Comparison of ENCODE assay signal across 13 mouse cellular contexts in the genomic region with DNA sequence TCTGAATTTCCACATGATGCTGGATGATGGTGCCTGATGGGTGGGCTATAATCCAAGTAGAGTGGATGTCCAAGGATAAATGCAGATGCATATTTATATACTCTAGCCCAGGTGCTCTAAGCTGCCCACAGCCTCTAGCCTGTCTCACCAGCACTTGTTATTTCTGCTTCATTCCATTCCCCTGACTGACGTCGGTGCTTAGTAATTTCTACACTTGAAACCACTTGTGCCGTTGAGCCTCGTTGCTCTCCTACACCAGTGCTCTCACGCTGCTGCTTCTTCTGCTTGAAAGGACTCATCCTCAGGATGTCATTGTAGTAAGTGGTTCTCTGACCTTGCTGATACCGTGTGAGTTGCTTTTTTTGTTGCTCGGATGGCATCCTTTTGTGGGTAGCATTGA.
DNase-seq lines count a peak whose midpoint lies in the region.
"Had no signal": no experiment of that assay in that cellular context is flagged by ENCODE, and none has a peak within 500 bp of the region (broad histone marks: within the 10 kb centered on the region; RNA-seq: fewer than 3 reads in every experiment).

No protein-coding gene starts in this region.

- DNase-seq in adrenal gland, adult 2 months, result peak; percentile 21
- no peak for DNase-seq in adrenal gland, postnatal 4 days (ENCODE audit: low spot score in 2 of 2)
- peak; percentile 20 for DNase-seq in right cerebral cortex, adult 18-20 months
- DNase-seq in right cerebral cortex, postnatal 4 days, result no peak
- peak; percentile 11 for DNase-seq in lung, postnatal 10 days
- peak; percentile 56 for DNase-seq in retina, postnatal 1 day
- no peak for DNase-seq in ovary, postnatal 14 days (ENCODE audit: low spot score)
- no peak for DNase-seq in gastrocnemius, adult 18-20 months (ENCODE audit: low spot score)
- DNase-seq: gastrocnemius, adult 2 months; heart, postnatal 10 days; kidney, adult 9 months; kidney, postnatal 36 days; thymus, postnatal 14 days had no signal

Comparison
In these comparisons a context has a peak if more than half of its experiments do, and no peak if none do; other contexts are left out.
1. DNase-seq: peak in adrenal gland, adult 2 months (single experiment), right cerebral cortex, adult 18-20 months (single experiment), lung, postnatal 10 days (single experiment) and retina, postnatal 1 day (single experiment); none in adrenal gland, postnatal 4 days (0 of 2), right cerebral cortex, postnatal 4 days (single experiment), ovary, postnatal 14 days (single experiment) and gastrocnemius, adult 18-20 months (single experiment).